Mouse (Mus musculus) CH12.LX (cell line): Measurements from ENCODE around the gene Agpat3. TPM values are rescaled to one million over a fixed set of nuclear protein-coding genes. Genes with fewer than 3 reads are reported as not detected.

ENCODE experiments used
- DNase-seq: peaks from one replicate; pipeline ENCODE4 v3.0.0-alpha.2; 2013; ENCODE audit errors: extremely low read depth
- H3K27ac ChIP-seq: 2 replicates; pipeline ENCODE4 v1.5.1; 2012; ENCODE audit warnings: low read depth, mild to moderate bottlenecking, control low read depth, moderate library complexity; ENCODE audit not compliant: insufficient read depth
- H3K27me3 ChIP-seq: replicated peaks from 2 replicates; pipeline ENCODE3; 2012; ENCODE audit warnings: inconsistent platforms
- H3K36me3 ChIP-seq, 2 experiments: replicated peaks in 1 of 2; 2 replicates each; pipeline versions ENCODE3 to v1.6.1; 2012; ENCODE audit warnings: inconsistent platforms in 1 of 2, low read length in 1 of 2, mild to moderate bottlenecking in 1 of 2, mixed read lengths in 1 of 2, moderate library complexity in 1 of 2; ENCODE audit not compliant: control insufficient read depth in 1 of 2, insufficient read depth in 1 of 2
- H3K4me1 ChIP-seq, 2 experiments: 2 replicates each; pipeline ENCODE4 v1.6.1; 2012; ENCODE audit warnings: inconsistent platforms in 1 of 2, moderate library complexity in 1 of 2; ENCODE audit not compliant: insufficient read depth in 2 of 2, control insufficient read depth in 1 of 2
- H3K4me2 ChIP-seq: 2 replicates; pipeline ENCODE4 v1.6.1; 2012; ENCODE audit warnings: low read depth, mild to moderate bottlenecking, control low read depth; ENCODE audit not compliant: poor library complexity, insufficient read depth, severe bottlenecking
- H3K4me3 ChIP-seq, 3 experiments: fragments of 150-350 bp in 1 of 3; sonication (generic) in 1 of 3; replicated peaks in 1 of 3; 2 replicates each; pipeline versions ENCODE3 to v1.5.1; 2011 to 2012; ENCODE audit warnings: low read depth in 2 of 3, low read length in 2 of 3, mild to moderate bottlenecking in 2 of 3, moderate library complexity in 2 of 3, control low read depth in 1 of 3, improper control_type of control experiment in 1 of 3, inconsistent platforms in 1 of 3, mixed read lengths in 1 of 3; ENCODE audit not compliant: poor library complexity in 1 of 3
- H3K79me2 ChIP-seq: replicated peaks from 2 replicates; pipeline ENCODE4 v1.6.1; 2012; ENCODE audit warnings: mild to moderate bottlenecking, moderate library complexity; ENCODE audit not compliant: control insufficient read depth, poor library complexity, insufficient read depth, severe bottlenecking; ENCODE audit errors: extremely low read depth
- H3K9ac ChIP-seq: 2 replicates; pipeline ENCODE4 v1.6.1; 2012; ENCODE audit warnings: low read depth, mild to moderate bottlenecking, control low read depth, moderate library complexity; ENCODE audit not compliant: insufficient read depth
- H3K9me3 ChIP-seq: replicated peaks from 2 replicates; pipeline ENCODE3; 2012; ENCODE audit warnings: low read length, inconsistent platforms, mixed read lengths
- BHLHE40 ChIP-seq: IDR thresholded peaks from 2 replicates; pipeline ENCODE4 v1.6.1; 2011; ENCODE audit warnings: mild to moderate bottlenecking, low read depth, low read length, improper control_type of control experiment
- CHD1 ChIP-seq: IDR thresholded peaks from 2 replicates; pipeline ENCODE4 v1.6.1; 2012; ENCODE audit warnings: low read depth, low read length, improper control_type of control experiment, inconsistent platforms
- CTCF ChIP-seq, 2 experiments: IDR thresholded peaks in 1 of 2; conservative IDR thresholded peaks in 1 of 2; 2 replicates each; pipeline ENCODE4 v1.5.1; 2011 to 2012; ENCODE audit warnings: low read depth in 2 of 2, low read length in 2 of 2, improper control_type of control experiment in 1 of 2, inconsistent platforms in 1 of 2, mild to moderate bottlenecking in 1 of 2, moderate library complexity in 1 of 2
- ELF1 ChIP-seq: IDR thresholded peaks from 2 replicates; pipeline ENCODE4 v1.6.1; 2014; ENCODE audit warnings: low read depth, mild to moderate bottlenecking, inconsistent platforms, low read length, improper control_type of control experiment
- EP300 ChIP-seq: IDR thresholded peaks from 2 replicates; pipeline ENCODE4 v1.6.1; 2011; ENCODE audit warnings: low read length, improper control_type of control experiment
- ETS1 ChIP-seq: conservative IDR thresholded peaks from 2 replicates; pipeline ENCODE4 v1.6.1; 2012; ENCODE audit warnings: low read depth, mild to moderate bottlenecking, inconsistent platforms, low read length, improper control_type of control experiment, moderate library complexity
- JUND ChIP-seq: conservative IDR thresholded peaks from 2 replicates; pipeline ENCODE4 v1.6.1; 2011; ENCODE audit warnings: low read depth, low read length, improper control_type of control experiment
- KAT2A ChIP-seq: IDR thresholded peaks from 2 replicates; pipeline ENCODE4 v1.6.1; 2012; ENCODE audit warnings: low read length, improper control_type of control experiment, inconsistent platforms; ENCODE audit not compliant: insufficient replicate concordance
- MAX ChIP-seq: IDR thresholded peaks from 2 replicates; pipeline ENCODE4 v1.6.1; 2011; ENCODE audit warnings: low read length, improper control_type of control experiment
- MAZ ChIP-seq: IDR thresholded peaks from 2 replicates; pipeline ENCODE4 v1.6.1; 2012; ENCODE audit warnings: low read depth, mild to moderate bottlenecking, inconsistent platforms, low read length, improper control_type of control experiment, moderate library complexity
- POLR2A ChIP-seq: IDR thresholded peaks from 2 replicates; pipeline ENCODE4 v1.6.1; 2011; ENCODE audit warnings: low read depth, mild to moderate bottlenecking, improper control_type of control experiment, low read length
- RAD21 ChIP-seq: IDR thresholded peaks from 2 replicates; pipeline ENCODE4 v1.6.1; 2011; ENCODE audit warnings: low read depth, mild to moderate bottlenecking, low read length, improper control_type of control experiment, moderate library complexity
- SMC3 ChIP-seq: IDR thresholded peaks from 2 replicates; pipeline ENCODE4 v1.6.1; 2011; ENCODE audit warnings: low read depth, low read length, improper control_type of control experiment
- UBTF ChIP-seq: IDR thresholded peaks from 2 replicates; pipeline ENCODE4 v1.6.1; 2012; ENCODE audit warnings: low read depth, mild to moderate bottlenecking, inconsistent platforms, low read length, improper control_type of control experiment, moderate library complexity
- dilution Hi-C: fragments of 300-500 bp; cut with MboI; formaldehyde crosslinking; loops from 2 replicates; pipeline ENCODE4 v1.14.3; 2020; ENCODE audit warnings: low sequenced_read_pairs; ENCODE audit not compliant: extremely low pct_unique_long_range_greater_than_20kb, extremely low pct_ligation_motif_present
- in situ Hi-C: fragments of 300-500 bp; cut with MboI; formaldehyde crosslinking; loops from 3 replicates; pipeline ENCODE4 v1.14.3; 2019; ENCODE audit warnings: low sequenced_read_pairs, low pct_ligation_motif_present, low pct_unique_long_range_greater_than_20kb, mixed read lengths
- polyA plus RNA-seq: library from polyadenylated mRNA; unstranded; fragments of >175 nt; gene quantifications from 2 replicates; pipeline ENCODE4 v1.2.1, GENCODE M21; 2012; ENCODE audit warnings: low read depth; ENCODE audit not compliant: insufficient read length
- total RNA-seq, 2 experiments: library from RNA; depleted of rRNA; stranded (reverse); fragments of 300-350 nt in 1 of 2; fragments of >200 nt in 1 of 2; gene quantifications; 2 replicates each; pipeline ENCODE4 v1.2.3; 2012 to 2014

Gene Agpat3
- total and polyA plus RNA-seq, 3 experiments, result 36.7 to 67.2 (median 63.1) TPM

DNA sequence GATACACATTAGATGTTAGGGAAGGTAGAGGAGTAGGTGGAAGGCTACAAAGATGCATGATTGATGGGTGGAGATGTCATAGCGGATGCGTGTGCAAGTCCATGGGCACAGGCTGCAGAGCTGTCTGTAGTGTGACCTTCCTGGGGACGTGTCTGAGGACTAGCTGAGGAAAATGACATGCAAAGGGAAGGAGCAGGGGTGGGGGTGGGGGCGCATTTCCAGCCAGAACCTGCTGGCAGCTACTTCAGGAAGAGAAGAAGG lies 44.3 kb upstream of the Agpat3 start:
- dilution Hi-C loops, result no loop called here
- in situ Hi-C loops, result loop anchor here (25.0 kb wide), 1 partner anchor 359 kb away; the partner anchor contains the start of genes Aire and Dnmt3l
- H3K4me1 ChIP-seq, result peaks cover 14 to 63% of the 10 kb centered on the region in 2 experiments

DNA sequence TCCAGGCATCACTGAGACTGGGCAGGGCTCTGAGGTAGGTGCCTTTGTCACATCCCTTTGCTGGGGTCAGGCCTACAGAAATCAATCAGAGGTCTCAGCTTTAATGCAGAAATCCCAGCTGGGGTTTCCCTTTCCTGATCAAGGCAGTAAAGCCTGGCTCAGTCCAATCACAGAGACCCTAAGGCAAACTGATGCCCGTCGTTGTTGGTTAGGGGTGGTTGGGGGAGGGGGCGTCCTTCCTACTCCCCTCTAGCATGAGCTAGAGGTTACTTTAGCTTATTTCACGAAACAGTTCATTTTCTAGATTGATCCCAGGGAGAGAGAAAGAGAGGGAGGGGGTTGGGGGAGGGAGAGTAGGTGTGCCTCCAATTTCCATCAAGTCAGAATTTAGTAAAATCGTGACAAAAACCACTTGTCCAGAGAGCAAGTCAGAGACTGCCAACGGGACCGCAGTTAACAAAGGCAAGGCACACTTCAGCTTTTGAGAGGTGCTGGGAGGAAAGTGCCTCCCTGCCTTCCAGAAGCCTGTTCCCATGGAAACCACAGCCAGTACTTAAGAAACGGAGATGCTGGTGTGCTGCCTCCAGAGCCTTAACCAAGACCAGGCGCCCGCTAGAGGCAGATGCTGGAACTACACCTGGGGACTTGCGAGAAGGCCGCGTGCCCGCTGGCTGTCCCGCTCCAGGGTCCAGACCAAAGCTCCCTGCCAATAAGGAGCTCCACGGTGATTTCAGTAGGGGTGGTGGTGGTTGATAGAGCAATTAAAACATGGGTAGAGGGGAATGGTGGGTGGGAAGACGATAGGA lies 43.7 kb upstream of the Agpat3 start:
- dilution Hi-C loops (no loop called here), in situ Hi-C loops (loop anchor here (25.0 kb wide), 1 partner anchor 359 kb away; the partner anchor contains the start of genes Aire and Dnmt3l)
- peak; percentile 94 for DNase-seq
- peaks cover 19 to 24% of the 10 kb centered on the region in 2 experiments for H3K36me3 ChIP-seq
- no peaks in the 10 kb centered on the region for H3K79me2 ChIP-seq
- H3K9me3 ChIP-seq, result peaks cover 3% of the 10 kb centered on the region
- no peak overlapping the region for H3K27ac ChIP-seq
- no peak overlapping the region for H3K4me3 ChIP-seq
- peaks cover 14 to 58% of the 10 kb centered on the region in 2 experiments for H3K4me1 ChIP-seq
- H3K4me2 ChIP-seq, result no peak overlapping the region; the same call in 1 of the 2 replicates
- TF ChIP-seq RAD21 (peak; percentile 52), POLR2A (no peak), ETS1 (peak; percentile 28; the same call in 1 of the 2 replicates), CHD1 (no peak), ELF1 (0 out of 2 replicates have a peak, but pooled peaks have one; percentile 10), BHLHE40 (no peak), SMC3 (peak; percentile 46), MAX (peak; percentile 62; the same call in 1 of the 2 replicates), CTCF (conservative IDR thresholded peaks at IDR 0.05 in 1 of 2, IDR thresholded peaks at IDR 0.05 in 1 of 2; ENCODE audit: low read depth in 2 of 2, low read length in 2 of 2) (peak; percentile 76 to 87), JUND (no peak), MAZ (no peak), KAT2A (no peak)
- TF ChIP-seq, all 38 proteins: peak for 6
- H3K27me3 ChIP-seq, result peaks cover 10% of the 10 kb centered on the region
- no peak overlapping the region for H3K9ac ChIP-seq

More for the DNA sequence above, 44.3 kb upstream of the Agpat3 start:
- no peak for DNase-seq
- peaks cover 3% of the 10 kb centered on the region for H3K9me3 ChIP-seq
- no peak overlapping the region for H3K4me3 ChIP-seq
- H3K36me3 ChIP-seq, result peaks cover 24 to 30% of the 10 kb centered on the region in 2 experiments
- no peaks in the 10 kb centered on the region for H3K79me2 ChIP-seq
- H3K27ac ChIP-seq, result no peak overlapping the region
- no peak overlapping the region for H3K9ac ChIP-seq
- H3K27me3 ChIP-seq, result peaks cover 6% of the 10 kb centered on the region
- TF ChIP-seq EP300 (no peak), CHD1 (no peak), UBTF (0 out of 2 replicates have a peak, but pooled peaks have one; percentile 12)
- no peak overlapping the region for H3K4me2 ChIP-seq
